Mouse (Mus musculus) liver, embryonic 14.5 days (tissue): ENCODE data around the gene Prkg1. TPM values are rescaled to one million over a fixed set of nuclear protein-coding genes. Genes with fewer than 3 reads are reported as not detected.

Experiments
- ATAC-seq: fragments of 200-750 bp; cut with Nextera tagmentation; 2 replicates; pipeline ENCODE4 v1.8.0; 2017; ENCODE audit warnings: moderate number of reproducible peaks, mild to moderate bottlenecking, moderate library complexity; ENCODE audit not compliant: insufficient read depth
- DNase-seq, 3 experiments: peaks; one replicate each; pipeline ENCODE4 v3.0.0-alpha.2; 2012 to 2013; ENCODE audit warnings: low read depth in 3 of 3, low spot score in 3 of 3
- H3K27ac ChIP-seq: fragments of 300-500 bp; sonication (generic); 2 replicates; pipeline ENCODE4 v1.5.1; 2014; ENCODE audit warnings: moderate library complexity, mild to moderate bottlenecking, control low read depth, inconsistent platforms
- H3K27me3 ChIP-seq: fragments of 300-500 bp; sonication (generic); 2 replicates; pipeline ENCODE4 v1.6.1; 2014; ENCODE audit warnings: mild to moderate bottlenecking, low read length, moderate library complexity; ENCODE audit not compliant: control insufficient read depth, insufficient read depth
- H3K36me3 ChIP-seq: fragments of 300-500 bp; sonication (generic); replicated peaks from 2 replicates; pipeline ENCODE4 v1.6.1; 2014; ENCODE audit warnings: low read depth; ENCODE audit not compliant: control insufficient read depth, insufficient read depth
- H3K4me1 ChIP-seq, 2 experiments: fragments of 200-500 bp in 1 of 2; fragments of 300-500 bp in 1 of 2; sonication (generic) in 1 of 2; replicated peaks; 2 replicates each; pipeline ENCODE4 v1.6.1; 2012 to 2014; ENCODE audit warnings: antibody characterized with exemption in 1 of 2, inconsistent platforms in 1 of 2, low read length in 1 of 2; ENCODE audit not compliant: control insufficient read depth in 2 of 2, insufficient read depth in 2 of 2
- H3K4me2 ChIP-seq: fragments of 300-500 bp; sonication (generic); 2 replicates; pipeline ENCODE4 v1.6.1; 2014; ENCODE audit warnings: low read depth, mild to moderate bottlenecking, control low read depth, moderate library complexity
- H3K4me3 ChIP-seq, 2 experiments: fragments of 200-500 bp in 1 of 2; fragments of 300-500 bp in 1 of 2; sonication (generic) in 1 of 2; 2 replicates each; pipeline ENCODE4 v1.5.1; 2012 to 2014; ENCODE audit warnings: low read depth in 2 of 2, low read length in 2 of 2, mild to moderate bottlenecking in 2 of 2, control low read depth in 1 of 2, inconsistent platforms in 1 of 2, moderate library complexity in 1 of 2; ENCODE audit not compliant: insufficient read depth in 1 of 2
- H3K9ac ChIP-seq: fragments of 300-500 bp; sonication (generic); replicated peaks from 2 replicates; pipeline ENCODE4 v1.6.1; 2014; ENCODE audit warnings: mild to moderate bottlenecking, control low read depth, moderate library complexity
- H3K9me3 ChIP-seq: fragments of 300-500 bp; sonication (generic); 2 replicates; pipeline ENCODE4 v1.6.1; 2016; ENCODE audit warnings: low read length, mixed read lengths; ENCODE audit not compliant: control insufficient read depth
- CTCF ChIP-seq: IDR thresholded peaks from 2 replicates; pipeline ENCODE4 v1.5.1; 2016; ENCODE audit warnings: antibody characterized with exemption, low read depth, control low read depth
- EP300 ChIP-seq: IDR thresholded peaks from 2 replicates; pipeline ENCODE4 v1.6.1; 2016; ENCODE audit warnings: antibody characterized with exemption, low read depth
- WGBS: fragments of 180-500 bp; shearing (Covaris S2); extraction: QIAGEN DNeasy Blood & Tissue Kit; methylation state at CpG from one replicate; pipeline ENCODE4 v1.1.7; 2014; ENCODE audit not compliant: insufficient replicate concordance; 5-methylcytosine and 5-hydroxymethylcytosine counted together
- polyA plus RNA-seq, 2 experiments: library from polyadenylated mRNA; depleted of rRNA in 1 of 2; stranded (reverse) in 1 of 2; unstranded in 1 of 2; fragments of >200 nt; fragmentation: Nextera tagmentation in 1 of 2; extraction: Ambion mirVana in 1 of 2; gene quantifications; 2 replicates each; pipeline versions ENCODE4 v1.2.1 to v1.2.3; 2012 to 2014

The Prkg1 gene
- polyA plus RNA-seq, 2 experiments = 0.47 to 0.50 TPM

DNA sequence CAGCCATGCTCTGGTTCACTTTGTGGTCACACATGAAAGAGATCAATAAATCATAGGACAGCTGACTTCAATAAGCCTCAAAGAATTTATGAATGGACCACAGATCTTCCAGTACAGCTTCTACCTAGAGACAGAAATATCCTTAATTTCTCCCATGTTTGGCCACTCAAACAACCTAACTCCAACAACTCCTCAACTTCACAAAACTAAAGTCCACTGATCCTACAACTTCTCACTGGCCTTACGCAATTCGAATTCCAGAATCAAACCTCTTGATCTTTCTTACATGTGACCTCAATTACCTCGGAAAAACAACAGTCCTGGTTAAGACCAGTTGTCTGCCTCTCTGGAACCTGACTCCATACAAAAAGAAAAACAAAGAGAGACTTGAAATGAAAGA, 875.0 kb downstream of the Prkg1 start:
- no peak for DNase-seq
- Histone ChIP-seq H3K27me3 (no peaks in the 10 kb centered on the region), H3K9me3 (no peaks in the 10 kb centered on the region), H3K4me3 (no peak overlapping the region), H3K4me1 (no peaks in the 10 kb centered on the region), H3K36me3 (no peaks in the 10 kb centered on the region), H3K9ac (no peak overlapping the region), H3K4me2 (no peak overlapping the region), H3K27ac (no peak overlapping the region)
- WGBS = 72% methylated on average over 3 of the region's 3 CpGs
- no peak for ATAC-seq
- TF ChIP-seq CTCF = no peak
- no peak for TF ChIP-seq EP300

DNA sequence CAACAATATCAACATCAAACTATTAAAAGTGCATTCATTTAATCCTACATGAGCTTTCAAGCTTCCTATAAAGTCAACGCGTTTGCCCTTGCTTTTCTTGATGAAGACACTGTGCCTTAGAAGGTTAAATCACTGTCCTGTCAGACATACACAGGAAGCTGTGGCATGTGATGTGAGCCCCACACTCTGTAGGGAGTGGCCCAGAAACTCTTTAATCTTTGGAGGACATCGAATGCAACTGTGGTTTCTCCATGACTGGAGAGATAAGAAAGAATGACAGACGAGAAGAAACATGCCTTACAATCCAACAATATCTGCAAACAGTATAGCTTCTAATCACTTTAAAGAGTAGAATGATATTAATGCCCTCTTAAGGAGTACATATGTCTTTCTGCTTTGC, 903.4 kb downstream of the Prkg1 start:
- TF ChIP-seq EP300 (no peak), CTCF (no peak)

DNA sequence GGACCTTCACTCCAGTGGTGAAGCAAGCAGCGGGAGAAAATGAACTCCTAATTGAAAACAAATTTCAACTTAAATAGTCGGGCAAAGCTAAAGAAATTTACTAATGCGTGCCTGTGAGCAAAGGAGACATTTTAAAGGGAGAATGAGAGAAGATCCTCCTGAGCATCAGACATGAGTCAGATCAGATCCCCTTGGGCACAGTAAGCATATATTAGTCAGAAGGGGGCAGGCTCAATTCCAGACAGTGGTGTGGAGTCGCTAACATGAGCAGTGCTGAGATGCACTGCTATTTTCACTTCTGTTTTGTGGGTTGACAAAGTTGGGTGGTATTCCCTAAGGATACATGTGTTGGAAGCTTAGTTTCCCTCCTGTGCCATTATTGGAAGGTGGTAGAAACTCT, 913.8 kb downstream of the Prkg1 start:
- Histone ChIP-seq H3K9ac (no peak overlapping the region), H3K4me3 (no peak overlapping the region), H3K36me3 (no peaks in the 10 kb centered on the region), H3K4me2 (no peak overlapping the region), H3K27ac (no peak overlapping the region), H3K9me3 (no peaks in the 10 kb centered on the region), H3K27me3 (no peaks in the 10 kb centered on the region), H3K4me1 (no peaks in the 10 kb centered on the region)
- ATAC-seq = no peak
- DNase-seq = no peak
- WGBS = 70% methylated on average over 4 of the region's 4 CpGs
- TF ChIP-seq EP300 (no peak), CTCF (no peak)

More for the DNA sequence above, 903.4 kb downstream of the Prkg1 start:
- no peaks in the 10 kb centered on the region for H3K4me1 ChIP-seq
- H3K4me3 ChIP-seq = no peak overlapping the region
- H3K27ac ChIP-seq = no peak overlapping the region
- DNase-seq (no peak), ATAC-seq (no peak)
- no peaks in the 10 kb centered on the region for H3K36me3 ChIP-seq
- no peak overlapping the region for H3K4me2 ChIP-seq
- H3K9ac ChIP-seq = no peak overlapping the region
- H3K9me3 ChIP-seq = no peaks in the 10 kb centered on the region
- 15% methylated on average over 4 of the region's 4 CpGs for WGBS
- no peaks in the 10 kb centered on the region for H3K27me3 ChIP-seq

DNA sequence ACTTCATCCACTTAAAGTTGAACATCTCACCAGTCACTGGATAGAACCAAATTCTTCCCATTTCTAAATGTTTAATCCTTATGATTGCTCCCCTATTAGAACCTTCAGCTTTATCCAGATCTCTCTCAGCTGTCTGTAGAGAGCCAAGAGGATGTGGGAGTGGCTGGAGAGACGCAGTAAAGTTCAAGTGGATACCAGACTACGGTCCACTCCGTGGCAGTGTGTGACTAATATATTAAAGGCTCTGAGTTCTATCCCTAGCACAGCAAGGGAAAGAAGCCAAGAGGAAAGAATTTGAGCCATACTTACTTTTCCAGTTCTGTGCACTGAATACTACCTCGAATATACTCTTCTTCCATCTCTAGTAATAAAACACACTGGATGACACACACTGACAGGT, 919.9 kb downstream of the Prkg1 start:
- H3K27ac ChIP-seq = no peak overlapping the region
- 37% methylated on average over 4 of the region's 4 CpGs for WGBS

DNA sequence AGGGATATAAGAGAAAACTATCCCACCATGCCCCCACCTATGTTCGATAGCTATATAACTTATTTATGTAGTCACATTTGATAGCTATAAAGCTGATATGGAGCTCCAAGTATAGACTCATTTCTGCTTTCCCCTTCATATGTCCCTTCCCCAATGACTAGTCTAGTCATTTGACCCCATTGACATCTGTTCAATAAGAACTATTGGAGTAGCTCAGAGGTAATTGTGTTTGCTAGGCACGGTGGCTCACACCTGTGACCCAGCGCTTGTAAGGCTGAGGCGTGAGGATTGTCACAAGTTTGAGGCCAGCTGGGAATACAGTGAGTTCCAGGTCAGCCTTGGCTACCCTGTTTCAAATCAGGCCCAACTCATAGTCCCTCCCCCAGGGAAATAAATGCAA, 921.2 kb downstream of the Prkg1 start:
- H3K4me1 ChIP-seq = no peaks in the 10 kb centered on the region
- DNase-seq (no peak), ATAC-seq (no peak)
- H3K27ac ChIP-seq = no peak overlapping the region
- 63% methylated on average over 4 of the region's 4 CpGs for WGBS
- no peaks in the 10 kb centered on the region for H3K36me3 ChIP-seq
- TF ChIP-seq CTCF = no peak
- no peak for TF ChIP-seq EP300
- H3K4me3 ChIP-seq = no peak overlapping the region
- no peak overlapping the region for H3K4me2 ChIP-seq
- H3K9ac ChIP-seq = no peak overlapping the region
- H3K27me3 ChIP-seq = no peaks in the 10 kb centered on the region
- no peaks in the 10 kb centered on the region for H3K9me3 ChIP-seq

More for the DNA sequence above, 919.9 kb downstream of the Prkg1 start:
- ATAC-seq (no peak), DNase-seq (no peak)
- Histone ChIP-seq H3K4me3 (no peak overlapping the region), H3K27me3 (no peaks in the 10 kb centered on the region), H3K36me3 (no peaks in the 10 kb centered on the region), H3K9me3 (no peaks in the 10 kb centered on the region), H3K4me2 (no peak overlapping the region), H3K4me1 (no peaks in the 10 kb centered on the region), H3K9ac (no peak overlapping the region)
- no peak for TF ChIP-seq CTCF
- no peak for TF ChIP-seq EP300
